Mouse (Mus musculus): ENCODE results near the gene Wdr46.
"Not testable (repeated sequence)": the region's sequence is repeated elsewhere in the genome, so short reads cannot be mapped to it uniquely, and the experiment has no call there.

The Wdr46 gene

GRCm38 (mm10) chr17:33980181-33981035 lies 39.9 kb downstream of the Wdr46 start:
- DNase-seq = no peak

DNA sequence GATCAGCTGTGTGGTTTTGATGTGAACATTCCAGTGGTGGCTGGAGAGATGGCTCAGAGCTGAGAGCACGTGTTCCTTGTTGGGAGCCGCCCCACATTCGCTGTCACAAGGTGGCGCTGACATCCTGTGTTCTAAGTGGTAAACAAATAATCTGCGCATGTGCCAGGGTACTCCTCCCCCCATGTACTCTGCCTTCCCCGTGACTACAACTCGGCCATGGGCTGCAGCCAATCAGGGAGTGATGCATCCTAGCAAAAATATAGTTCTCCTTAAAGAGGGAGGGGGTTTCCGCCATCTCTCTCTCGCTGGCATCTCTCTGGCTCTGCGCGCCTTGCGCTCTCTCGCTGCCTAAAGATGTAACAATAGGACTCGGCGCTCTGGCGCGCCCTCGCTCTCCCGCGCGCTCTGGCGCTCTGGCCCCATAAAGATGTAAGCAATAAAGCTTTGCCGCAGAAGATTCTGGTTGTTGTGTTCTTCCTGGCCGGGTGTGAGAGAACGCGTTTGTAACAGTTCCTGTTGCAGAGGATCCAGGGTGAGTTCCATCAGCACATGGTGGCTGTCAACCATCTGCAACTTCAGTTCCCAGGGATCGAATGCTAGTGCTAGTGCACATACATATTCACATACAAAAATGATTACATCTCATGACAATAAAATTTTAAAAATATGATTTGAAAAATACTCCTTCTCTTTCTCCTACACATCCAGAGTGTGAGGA lies 40.9 kb downstream of the Wdr46 start:
- peak; percentile 91 for DNase-seq

GRCm38 (mm10) chr17:33982136-33982535 lies 41.7 kb downstream of the Wdr46 start:
- DNase-seq = peak; percentile 83

- peak; percentile 62 for DNase-seq
These were observed 51.6 kb downstream of the Wdr46 start for GRCm38 (mm10) chr17:33991788-33992664.

GRCm38 (mm10) chr17:33994959-33995358 lies 54.5 kb downstream of the Wdr46 start:
- DNase-seq = no peak

- no peak for DNase-seq
These were observed 55.2 kb downstream of the Wdr46 start for GRCm38 (mm10) chr17:33995651-33996050.

DNA sequence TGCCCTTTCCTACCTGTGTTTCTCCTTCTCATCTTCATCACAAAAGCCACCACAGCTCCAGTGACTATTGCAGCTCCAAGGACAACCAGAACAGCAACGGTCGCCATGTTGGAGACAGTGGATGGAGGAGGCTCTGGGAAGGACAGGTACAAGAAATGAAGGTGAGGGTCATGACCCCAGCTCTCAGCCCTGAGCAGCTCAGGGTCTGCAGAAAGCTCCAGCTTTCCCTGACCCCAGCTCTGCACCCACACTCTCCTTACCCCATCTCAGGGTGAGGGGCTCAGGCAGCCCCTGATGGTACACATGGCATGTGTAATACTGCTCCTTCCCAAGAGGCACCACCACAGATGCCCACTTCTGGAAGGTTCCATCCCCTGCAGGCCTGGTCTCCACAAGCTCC lies 56.6 kb downstream of the Wdr46 start:
- DNase-seq = not testable (repeated sequence)

- DNase-seq = not testable (repeated sequence)
These were observed 58.2 kb downstream of the Wdr46 start for GRCm38 (mm10) chr17:33998697-33999096.
